Mouse (Mus musculus) urinary bladder, postnatal 25 days (tissue): ENCODE measurements around the gene Hus1.

Experiments
- DNase-seq: peaks from one replicate; pipeline ENCODE4 v3.0.0; 2022; ENCODE audit warnings: low spot score

Hus1 gene

DNA sequence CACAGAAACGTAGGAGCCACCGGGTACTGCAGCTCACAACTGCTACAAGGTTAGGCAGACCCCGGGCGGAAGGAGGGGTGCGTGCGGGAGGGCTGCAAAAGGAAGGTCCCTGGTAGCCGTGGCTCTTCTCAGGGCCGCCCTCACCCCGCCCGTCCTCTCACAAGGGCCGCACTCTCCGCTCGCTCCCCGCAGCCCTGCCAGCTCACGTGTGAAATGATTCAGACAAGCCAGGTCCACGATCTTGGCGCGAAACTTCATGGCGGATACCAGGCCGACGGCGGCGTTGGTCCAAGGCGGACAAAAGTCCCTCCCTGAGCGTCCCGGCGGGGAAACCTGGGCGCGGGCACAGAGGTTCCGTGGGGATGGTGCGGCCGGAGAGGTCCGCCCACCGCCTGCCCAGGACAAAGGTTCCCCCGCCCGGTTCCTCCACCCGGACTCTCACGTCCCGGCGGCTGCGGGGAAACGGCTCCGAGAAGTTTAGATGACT lies at the start of gene Hus1:
Gene Hus1, minus strand, starts transcription at position 339 of the 487 bp plus-strand sequence.
- DNase-seq = peak; percentile 88

DNA sequence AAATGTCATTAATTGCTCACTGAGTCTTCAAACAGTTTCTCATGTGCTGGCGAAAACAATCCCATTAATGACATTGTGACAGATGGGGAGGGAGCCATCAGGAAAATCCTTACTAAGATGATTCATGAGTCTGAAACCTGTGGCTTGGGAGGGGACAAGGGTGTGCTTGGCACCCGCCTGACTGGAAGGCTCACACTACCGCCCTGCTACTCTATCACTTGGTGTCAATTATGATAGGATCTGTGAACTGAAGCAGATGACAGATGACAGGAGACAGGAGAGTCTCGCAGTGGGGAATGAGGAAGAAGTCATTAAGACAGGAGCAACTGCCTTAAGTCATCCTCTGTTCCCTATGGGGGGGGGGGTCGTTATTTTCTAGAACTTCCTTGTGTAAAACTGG lies 49.5 kb upstream of the Hus1 start:
- DNase-seq = no peak

DNA sequence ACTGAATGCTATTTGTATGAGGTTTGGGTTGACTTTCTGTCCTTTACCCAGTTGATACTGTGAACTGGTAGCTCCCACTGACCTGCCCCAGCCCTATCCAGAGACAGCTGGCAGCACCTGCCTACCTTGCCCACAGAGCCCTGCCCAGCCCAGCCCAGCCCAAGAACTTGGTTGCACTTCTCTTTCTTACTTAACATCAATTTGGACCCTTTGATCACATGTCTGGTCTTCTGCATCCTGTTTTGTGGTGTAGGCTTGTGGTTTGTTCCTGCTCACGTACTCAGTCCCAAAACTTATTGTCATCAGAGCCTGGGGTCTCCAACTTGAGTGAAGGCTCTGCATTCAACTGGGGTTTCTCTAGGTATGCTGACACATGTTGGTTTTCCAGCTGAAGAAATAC lies 49.0 kb upstream of the Hus1 start:
- no peak for DNase-seq

DNA sequence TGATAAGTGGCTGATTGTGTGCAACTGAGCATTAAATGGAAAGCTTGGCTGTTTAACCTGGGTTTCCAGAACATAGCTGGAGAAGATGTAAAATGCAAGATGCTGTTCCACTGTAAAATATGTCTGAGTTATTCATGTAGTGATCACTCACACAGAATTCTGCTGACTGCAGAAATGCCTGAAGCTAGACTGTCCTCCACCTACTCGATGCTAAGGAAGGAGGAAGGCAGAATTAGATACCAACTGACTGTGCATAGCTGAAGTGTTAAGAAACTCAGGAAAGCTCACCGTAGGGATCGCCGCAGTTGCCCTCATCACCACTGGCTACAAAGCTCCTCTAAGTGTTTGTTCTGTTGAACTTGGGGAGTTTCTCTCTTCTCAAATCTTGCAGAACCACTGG lies 46.7 kb upstream of the Hus1 start:
- DNase-seq = no peak

DNA sequence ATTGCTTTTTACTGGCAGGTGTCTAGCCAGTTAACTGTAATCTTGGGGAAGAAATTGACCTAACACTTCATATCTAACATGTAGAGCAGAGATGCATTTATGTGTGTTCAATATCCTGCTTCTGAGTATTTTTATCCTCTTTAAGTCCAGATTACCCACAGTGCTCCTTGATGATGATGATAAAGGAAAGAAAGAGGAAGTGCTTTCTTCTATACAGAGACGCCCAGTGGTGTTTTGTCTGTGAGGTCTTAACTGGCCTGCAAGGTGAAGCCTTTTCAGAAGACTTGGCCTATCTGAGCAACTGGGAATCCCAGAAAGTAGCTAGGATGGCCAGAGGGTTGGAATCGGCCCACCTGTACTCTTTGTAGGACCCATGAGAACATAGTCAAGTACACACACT lies 45.9 kb upstream of the Hus1 start:
- DNase-seq = no peak

DNA sequence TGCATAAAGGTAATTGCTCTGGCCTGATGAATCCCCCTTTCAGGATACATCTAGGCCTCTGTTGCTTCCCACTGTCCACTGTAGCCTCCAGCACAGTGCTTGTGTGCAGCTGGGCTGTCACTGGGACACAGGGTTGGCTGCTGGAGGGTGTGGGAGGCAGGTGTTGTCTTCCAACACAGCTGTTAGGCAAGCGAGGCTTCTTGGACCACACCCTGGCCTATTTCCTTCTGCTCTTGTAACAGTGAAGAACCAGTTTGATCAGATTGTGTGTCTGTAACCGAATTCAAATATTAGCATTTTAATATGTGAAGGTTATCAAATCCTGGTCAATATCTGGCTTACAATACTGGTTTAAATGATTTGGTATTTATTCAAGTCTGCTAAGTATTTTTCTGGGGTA lies 40.9 kb upstream of the Hus1 start:
- DNase-seq = no peak

DNA sequence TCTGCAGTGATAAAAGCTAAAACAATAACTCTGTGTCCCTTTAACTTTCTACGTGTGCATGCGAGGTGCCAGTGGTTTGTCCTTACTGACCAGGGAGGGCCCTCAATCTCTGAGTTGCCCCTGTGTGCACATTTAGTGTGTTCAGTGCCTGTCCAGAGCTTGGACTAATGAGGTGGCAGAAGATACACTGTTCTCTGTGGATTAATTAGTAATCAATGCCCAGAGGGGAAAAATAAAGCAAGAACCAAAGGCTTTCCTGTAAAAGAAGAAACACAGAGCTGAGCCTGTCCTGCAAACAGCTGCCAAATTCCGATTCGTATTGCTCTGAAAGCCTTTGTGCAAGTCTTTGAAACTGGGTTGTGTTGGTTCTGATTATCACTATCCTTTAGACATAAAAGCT lies 39.2 kb upstream of the Hus1 start:
- no peak for DNase-seq

DNA sequence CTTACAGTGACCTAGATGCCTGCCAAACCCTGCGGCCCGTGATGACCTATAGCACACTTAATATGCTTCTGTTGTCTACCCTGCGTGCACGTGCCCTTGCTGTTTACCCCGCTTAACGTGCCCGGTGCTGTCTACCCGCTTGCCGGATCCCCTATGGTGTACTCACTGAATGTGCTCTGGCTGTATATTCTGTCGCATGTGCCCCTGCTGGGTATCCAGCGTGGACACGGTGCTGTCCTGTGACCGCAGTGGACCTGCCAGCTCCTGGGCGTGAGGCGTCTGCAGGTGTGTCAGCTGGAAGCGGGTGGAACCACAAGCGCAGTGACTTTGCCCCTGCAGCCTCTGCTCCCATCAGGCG lies 37.7 kb upstream of the Hus1 start, which contains the start of gene Sun3:
Gene Sun3, minus strand, starts transcription at position 289 of the 358 bp plus-strand sequence.
- no peak for DNase-seq

DNA sequence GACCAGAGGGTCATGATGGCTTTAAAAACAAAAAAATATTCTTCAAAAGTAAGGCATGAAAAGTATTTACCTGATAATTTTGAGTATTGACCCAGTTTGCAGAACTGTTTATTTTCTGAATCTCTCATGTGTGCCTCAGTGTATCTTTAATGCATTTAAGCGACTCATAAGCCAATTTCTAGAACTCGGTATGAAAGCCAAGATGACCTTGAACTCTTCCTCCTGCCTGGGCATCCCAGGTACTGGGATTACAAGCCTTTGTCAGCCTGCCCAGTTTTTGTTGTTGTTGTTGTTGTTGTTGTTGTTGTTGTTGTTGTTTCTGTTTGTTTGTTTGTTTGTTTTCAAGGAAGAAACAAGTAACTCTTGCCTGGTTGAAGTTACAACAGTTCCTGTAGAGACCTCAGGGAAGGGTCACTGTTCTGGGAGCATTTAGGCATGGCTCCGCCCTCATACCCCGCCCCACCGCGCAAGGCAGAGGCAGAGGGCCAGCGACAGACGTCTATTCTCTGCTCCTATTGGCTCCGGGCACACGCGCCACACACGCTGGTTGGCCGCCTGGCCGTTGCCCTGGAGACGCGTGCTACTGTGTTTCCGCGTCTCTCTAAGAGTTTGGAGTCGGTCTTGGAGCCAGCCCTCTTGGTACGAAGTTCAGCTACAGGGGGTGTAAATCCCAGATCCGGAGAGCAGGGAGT lies 37.2 kb upstream of the Hus1 start, which contains the start of gene Gm11992:
Gene Gm11992, plus strand, starts transcription at position 584 of the 692 bp plus-strand sequence.
- DNase-seq = peak; percentile 72

DNA sequence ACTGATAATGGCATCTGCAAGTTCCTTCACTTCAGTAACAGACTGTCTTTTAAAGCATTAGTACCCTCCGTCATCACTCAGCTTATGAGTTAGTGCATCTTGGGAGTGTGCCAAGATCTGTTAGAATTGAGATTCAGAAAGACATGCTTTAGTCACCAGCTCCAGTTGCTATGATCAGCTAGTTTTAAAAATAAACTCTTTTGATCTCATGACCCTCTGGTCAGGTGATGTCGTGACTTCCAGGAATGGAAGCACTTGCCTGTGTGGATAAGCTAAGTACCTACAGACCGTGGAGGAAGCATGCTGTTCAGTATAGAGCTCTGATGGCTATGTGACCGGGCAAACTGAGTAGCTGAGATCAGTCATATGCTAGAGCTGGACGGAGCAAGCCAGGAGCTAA lies 36.1 kb upstream of the Hus1 start:
- no peak for DNase-seq

DNA sequence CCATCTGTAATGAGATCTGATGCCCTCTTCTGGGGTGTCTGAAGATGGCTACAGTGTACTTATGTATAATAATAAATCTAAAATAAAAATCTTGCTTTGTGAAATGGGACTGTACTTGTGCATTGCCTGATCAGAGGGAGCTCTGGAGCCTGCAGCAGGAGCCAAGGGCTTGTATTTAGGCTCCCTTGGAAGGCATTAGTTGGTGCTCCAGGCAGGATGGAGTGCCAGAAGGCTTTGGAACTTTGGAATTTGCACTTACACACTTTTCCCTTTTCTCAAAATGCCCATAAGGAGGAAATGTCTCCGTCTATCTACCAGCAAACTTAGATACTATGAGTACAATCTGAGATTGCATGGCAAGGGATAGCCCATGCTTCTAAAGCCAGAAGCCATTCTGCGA lies 35.6 kb upstream of the Hus1 start:
- DNase-seq = no peak

DNA sequence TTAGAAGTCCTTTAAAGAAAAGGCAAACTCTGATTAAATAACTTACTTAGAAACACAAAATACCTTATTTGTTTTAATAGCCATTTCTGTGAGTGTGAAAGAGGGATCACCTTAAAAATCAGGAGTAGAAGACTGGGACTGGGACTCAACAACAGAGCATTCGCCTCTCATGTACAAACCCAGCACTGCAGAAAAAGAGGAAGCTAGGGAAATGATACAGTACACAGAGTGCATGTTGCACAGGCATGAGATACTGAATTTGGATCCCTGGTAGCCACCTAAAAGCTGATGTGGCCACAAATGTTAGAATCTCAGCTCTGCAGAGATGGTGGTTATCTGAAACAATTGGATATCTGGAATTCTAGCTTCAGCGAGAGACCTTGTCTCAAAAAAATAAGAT lies 20.5 kb upstream of the Hus1 start:
- no peak for DNase-seq

DNA sequence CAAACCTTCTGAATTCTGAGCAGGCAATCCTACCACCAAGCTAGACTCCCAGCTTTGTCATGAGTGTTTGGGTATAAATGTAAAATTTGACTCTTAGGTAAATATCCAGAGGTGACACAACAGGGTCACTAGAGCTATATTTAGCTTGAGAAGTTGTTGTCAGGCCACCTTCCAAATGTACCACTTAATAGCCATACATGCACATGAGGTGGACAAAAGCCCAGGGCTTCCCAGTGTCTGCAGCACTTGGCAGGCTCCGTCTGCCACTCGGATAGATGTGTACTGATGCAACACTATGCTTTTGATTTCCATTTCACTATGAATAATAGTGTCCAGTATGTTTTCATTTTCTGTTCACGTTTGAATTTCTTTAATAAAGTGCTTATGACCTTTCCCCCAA lies 14.2 kb upstream of the Hus1 start:
- DNase-seq = no peak

DNA sequence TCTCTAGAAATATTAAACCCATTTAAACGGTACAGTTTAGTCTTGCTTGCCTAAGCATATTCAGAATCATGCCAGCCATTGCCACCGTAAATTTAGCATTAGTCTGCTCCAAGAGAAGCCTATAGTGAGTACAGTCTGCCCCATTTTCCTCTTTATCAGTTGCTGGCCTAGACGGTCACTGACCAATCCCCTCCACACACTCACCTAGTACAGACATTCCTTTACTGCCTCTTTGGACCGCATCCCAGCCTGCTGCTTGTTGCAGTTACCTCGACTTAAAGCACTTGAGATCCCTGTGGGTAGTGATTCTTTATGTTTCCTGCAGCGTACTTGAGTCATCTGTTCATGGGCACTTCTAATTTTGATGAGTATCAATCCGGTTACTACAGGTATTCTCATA lies 13.8 kb upstream of the Hus1 start:
- DNase-seq = no peak

DNA sequence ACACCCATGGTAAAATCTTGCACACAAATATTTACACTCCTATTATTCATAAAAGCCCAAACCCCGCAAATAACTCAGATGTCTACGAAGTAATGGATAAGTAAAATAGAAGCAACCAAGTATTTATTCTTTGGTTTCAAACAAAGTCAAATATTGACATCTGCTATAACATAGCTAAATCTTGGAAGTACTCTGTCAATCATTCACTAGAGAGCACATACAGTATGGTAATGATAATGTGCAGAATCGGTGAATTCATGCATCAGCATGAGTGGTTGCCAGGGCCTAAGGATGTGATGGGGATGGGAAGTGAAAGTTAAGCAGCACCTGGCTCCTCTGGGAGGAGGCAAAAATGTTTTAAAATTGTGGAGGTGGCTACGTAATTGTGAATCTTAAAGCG lies 9.2 kb upstream of the Hus1 start:
- no peak for DNase-seq

DNA sequence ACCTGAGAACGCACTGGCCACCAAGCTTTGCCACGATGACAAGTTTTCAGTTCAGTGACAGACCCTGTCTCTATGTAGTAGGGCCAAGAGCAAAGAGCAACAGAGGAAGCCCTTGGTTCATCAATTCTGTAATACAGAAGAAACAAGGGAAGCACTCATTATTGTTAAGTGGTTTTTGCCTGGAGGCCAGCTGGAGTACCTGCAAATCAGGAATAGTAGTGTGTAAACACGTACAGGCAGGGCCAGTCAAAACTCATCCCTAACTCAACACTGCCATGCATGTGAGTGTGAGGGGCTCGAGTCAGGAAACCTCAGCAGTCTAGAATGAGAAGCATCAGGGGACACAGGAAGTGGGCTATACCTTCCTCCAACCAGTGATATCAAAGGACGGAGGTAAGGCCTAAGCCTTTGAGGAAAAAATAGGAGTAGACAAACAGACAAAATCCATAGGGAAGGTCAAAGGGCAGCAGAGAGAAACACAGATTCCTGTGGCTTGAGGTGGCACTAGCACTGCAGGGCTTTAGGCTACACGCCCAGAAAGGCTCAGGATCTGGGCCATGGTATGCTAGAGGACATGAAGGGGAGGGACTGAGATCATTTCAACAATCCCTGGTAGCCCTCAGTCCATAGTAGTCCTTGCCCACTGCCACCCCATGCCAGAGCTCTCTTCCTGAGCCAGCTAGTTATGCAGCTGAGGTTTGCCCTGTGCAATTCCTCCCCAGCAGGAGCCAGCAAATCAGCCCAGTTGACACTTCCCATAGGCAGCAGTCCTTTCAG lies 7.7 kb upstream of the Hus1 start:
- DNase-seq = no peak

DNA sequence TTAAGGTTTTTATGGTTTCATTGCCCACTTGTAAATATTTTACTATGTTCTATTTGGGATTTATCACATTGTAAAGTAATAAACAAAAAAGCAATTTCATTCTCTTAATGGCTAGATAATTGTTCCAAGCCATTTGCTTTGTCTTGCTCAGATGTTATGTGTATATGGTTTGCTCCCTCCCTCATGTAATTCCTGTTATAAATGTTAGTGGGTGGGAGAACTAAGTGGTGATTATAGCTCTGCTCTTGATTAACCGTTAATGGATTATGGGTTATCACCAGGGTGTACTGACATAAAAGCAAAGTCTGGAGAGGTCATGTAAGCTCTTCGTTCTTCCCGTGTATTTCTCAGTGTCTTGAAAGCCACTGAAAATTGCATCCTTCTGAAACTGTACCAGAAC lies 3.7 kb upstream of the Hus1 start:
- DNase-seq = no peak

DNA sequence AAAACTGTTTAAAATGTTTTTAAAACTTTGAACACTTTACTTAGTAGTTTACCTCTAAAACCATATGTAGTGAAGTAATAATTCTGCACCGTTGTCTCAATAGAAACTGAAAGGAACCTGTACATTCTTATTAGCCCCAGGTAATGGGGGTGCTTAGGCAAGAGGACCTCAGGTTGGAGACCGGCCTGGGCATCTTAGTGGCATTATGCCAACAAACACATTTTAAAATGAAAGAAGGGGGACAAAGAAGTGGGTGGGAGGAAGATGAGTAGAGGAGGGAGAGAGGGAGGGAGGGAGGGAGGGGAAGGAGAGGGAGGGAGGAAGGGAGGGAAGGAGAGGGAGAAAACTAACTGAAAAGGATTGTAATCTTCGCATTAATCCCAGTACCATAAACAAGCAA lies 357 bp upstream of the Hus1 start:
- no peak for DNase-seq

DNA sequence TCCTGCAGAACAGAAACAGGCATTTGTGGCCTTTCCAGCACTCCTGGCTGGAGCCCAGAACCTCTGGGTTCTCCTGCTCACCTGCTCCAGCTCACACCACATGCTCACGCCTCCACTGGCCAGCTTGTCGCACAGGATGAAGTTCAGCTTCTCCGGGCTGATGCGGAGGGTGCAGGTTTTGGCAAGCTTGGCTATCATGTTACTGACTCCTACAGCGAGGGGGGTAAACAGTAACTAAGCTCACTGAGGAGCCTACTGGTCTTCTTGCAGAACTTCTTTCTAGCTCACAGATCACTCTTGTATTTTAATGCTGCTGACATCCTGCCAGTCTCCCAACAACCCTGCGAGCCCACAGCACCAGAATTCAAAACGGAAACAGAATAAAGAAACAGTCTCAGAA lies 575 bp downstream of the Hus1 start:
- peak; percentile 15 for DNase-seq

DNA sequence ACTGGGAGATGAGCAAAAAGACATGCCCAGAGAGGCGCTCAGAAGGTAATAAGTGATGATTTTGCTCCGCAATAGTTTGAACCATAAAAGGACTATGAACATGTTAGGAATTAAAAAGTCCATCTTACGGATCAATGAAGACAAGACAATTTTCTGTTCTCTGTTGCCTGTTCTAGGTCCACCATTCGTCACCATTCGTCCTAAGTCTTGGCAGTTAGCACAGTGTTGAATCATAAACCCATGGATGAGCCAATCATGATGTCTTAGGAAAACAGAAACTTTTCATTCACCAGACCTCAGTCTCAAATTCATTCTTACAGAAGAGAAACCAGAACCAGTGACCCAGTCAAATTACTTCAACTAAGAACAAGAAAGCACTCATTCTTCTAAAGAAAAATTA lies 2.2 kb downstream of the Hus1 start:
- no peak for DNase-seq

DNA sequence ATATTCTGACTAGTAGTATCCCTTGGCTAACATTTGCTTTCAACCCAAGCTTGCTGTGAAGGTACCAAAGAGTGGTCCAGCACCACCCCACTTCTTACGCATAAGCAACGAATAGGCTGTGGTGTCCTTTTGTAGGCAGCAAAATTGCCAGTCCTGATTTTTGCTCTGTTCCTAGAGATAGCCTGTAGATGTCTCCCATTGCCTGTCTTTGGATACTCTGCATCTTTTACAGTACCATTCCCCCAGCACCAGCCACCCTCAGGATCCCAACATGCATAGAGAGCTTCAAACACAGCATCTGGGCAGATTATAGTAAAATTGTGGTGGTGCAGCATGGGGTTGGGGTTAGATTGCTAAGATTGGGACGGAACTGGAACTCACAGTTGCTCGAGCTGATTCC lies 22.9 kb downstream of the Hus1 start:
- DNase-seq = no peak

DNA sequence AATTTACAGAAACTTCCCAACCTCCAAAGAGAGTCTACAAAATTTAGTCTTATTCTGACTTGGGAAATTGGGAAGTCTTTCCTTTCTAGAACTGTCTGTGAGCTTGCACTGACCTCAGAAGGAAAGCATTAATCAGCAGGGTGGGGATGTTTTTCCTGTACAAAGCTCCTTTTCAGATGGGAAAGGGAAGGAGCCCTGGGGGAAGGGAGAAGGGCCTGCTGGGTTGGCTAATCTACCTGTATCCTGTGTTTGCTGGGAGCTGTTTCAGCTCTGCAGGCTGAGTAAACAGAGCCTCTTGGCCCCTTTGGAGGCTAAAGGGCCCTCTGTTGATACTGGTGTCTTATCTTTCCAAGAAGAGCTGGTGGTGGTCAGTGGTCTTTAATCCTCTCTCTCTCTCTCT lies 24.9 kb downstream of the Hus1 start:
- DNase-seq = no peak

DNA sequence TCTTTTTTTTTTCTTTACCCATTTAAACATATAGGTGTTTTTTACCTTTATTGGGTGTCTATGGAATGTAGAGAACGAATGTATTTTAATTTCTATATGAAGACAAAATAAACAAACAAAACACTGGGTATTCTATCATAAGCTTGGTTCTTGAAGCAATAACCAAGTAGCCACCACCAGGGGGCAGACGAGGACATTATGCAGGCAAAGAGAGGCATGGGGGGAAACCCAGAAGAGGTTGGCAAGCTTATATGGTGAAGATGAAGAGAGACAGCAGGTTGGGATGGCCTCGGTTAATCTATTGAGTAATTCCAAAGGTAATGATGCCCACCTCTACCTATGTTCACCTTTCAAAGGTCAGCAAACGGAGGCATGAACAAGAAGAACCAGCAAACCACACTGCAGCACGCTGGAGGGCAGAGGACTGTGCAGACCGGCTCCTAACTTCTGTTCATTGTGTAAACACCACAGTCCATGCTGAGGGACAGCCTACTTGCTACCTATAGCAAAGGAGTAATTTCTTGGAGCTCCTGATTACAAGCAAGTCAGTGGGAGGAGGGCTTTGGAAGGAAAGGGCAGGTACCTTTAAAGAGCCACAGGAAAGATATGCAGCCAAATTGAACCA lies 27.6 kb downstream of the Hus1 start:
- DNase-seq = peak; percentile 72
